Mouse (Mus musculus) heart, adult 18-20 months (tissue): Measurements from ENCODE around the gene Ntrk3. TPM values are rescaled to one million over a fixed set of nuclear protein-coding genes. Genes with fewer than 3 reads are reported as not detected.
A peak's percentile ranks its signal among the peaks of the same experiment; 100 is the strongest.

ENCODE experiments used
- DNase-seq, 2 experiments: peaks; one replicate each; pipeline ENCODE4 v3.0.0; 2021 to 2022; ENCODE audit warnings: mixed read lengths in 1 of 2
- total RNA-seq, 2 experiments: library from RNA; stranded (reverse); gene quantifications; 2 replicates each; pipeline ENCODE4 v1.2.3; 2021

Ntrk3 gene
- total RNA-seq, 2 experiments from 2014 or later, result 0.97 to 3.9 TPM

DNA sequence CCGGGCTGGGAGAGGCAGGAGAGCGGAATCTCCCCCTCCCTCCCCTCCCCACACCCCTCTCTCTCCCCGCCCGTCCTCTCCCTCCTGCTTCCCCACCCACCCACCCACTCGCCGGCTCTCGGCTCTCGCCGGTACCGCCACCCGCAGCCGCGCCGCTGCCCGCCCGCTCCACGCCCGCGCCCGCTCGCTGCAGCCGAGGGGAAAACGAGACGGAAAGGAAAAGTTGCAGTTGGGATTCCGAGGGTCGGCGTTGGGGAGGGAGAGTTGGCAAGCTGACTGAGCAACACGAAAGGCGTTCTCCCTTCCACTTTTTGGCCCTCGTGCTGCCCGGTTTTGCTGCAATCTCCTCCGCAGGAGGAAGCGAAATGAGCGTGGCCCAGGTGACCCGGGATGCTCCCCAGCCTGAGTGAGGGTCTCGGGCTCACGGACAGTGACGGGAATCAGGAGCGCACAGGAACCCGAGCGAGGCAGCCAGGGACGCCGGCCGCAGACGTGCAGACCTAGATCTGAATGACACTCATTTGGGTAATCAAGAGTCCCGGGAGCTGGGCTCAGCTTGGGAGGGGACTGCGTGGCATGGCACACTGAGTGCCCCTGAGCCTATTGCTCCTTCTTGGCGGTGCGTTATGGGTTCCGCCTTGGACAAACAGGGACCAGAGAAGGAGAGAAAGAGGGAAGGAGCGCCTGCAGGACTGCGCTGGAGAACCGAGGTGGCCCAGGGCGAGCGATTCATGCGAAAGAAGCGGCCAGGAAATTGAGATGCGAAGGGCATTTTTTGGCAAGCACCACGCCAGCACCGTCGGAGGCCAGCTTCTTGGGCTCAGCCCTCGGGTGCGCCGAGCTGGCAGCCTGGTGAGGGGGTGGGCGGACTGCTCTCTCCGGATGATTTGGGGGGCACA lies 159.1 kb downstream of the Ntrk3 start:
- no peak for DNase-seq

DNA sequence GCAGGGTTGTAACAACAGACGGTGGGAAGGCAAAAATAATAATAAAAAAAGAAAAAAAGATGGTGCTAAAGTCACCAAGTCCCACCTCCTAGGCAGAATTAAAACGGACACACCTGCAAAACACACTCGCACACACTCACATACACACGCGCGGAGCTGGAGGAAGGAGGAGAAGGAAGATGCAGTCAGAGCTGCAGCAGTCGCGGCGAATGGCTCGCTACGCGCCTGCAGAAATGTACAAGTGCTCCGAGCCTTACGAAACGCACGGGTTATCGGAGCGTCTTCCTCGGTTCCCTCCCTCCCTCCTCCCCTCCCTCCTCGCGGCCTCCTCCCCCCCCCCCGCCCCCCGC lies 159.7 kb downstream of the Ntrk3 start:
- DNase-seq, result peak in 1 of 2 experiments; percentile 18

DNA sequence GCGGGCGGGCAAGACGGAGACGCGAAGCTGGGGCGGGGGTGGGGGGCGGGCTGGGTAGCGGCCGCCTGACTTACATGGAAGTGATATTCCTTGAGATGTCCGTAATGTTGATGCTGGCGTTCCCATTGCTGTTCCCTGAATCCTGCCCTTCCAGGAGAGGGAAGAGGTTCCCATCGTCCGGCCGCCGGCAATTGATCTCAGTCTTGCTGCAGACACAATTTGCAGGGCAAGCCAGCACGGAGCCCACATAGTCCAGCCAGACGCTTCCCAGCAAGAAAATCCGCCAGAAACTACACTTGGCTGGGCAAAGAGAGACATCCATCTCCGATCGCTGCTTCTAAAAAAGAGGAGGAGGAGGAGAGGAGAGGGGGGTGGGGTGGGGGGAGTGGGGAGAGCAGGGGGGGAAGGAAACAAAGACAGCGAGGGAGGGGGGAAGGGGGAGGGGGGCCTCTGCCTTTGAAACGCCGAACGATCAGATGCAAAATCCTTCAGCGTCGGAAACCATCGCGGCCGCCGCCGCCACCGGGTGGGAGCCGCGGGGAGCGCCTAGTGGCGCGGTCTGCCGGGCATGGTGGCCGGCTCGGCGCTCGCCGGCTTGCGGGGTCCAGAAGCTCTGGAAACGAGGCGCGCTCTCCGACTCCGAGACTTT lies 160.2 kb downstream of the Ntrk3 start:
- no peak for DNase-seq

DNA sequence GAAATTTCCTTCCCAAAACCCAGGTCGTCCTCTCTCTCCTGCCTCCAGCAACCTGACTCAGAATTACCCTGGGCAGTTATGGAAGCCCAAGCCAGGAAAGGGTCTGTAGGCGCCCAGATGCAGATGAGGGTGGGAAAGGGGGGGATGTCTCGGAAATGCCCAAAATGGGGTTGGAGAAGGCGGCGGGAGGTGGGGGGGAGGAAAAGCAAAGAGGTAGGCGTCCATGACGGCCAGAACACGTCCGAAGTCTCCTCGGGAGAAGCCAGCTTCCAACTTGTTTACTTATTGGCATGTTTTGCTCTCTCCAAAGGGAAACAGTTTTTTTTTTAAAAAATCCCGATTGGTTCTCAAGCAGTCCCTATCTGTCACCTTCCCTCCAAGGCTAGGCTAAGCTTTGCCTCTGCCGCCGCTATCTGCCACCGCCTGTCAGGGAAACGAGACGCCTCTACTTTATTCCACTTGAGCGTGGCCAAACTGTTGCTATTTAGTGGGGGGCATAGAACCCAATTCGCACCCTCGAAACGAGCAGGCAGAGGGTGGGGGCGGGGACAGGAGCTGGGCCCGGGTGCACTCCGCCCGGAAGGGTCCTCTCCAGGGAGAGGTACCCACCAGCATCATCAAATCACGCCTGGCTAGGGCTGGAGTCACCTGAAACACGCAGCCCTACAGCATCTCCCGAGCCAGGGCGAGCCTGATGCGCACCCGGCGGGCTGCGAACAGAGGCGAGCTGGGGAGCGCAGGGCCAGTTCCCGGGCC lies 160.9 kb downstream of the Ntrk3 start:
- DNase-seq, result peak in 1 of 2 experiments; percentile 38

DNA sequence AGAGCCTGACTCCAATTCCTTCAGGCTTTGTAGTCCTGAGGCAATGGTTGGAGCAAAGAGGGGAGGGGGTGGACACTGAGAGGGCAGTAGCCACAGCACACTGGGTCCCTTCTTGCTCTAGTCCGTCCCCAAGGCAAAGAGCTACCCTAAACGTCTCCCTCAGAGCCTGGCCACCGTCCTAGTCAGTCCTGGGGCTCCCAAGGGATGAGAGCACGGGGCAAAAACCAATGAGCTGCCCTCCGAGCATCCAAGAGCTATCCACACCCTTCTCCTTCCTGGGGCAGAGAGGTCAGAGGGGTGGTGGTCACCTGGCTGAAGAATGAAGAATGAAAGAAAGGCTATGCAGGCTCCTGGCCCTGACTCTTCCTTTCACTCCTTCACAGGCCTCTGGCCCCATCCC lies 161.6 kb downstream of the Ntrk3 start:
- no peak for DNase-seq

DNA sequence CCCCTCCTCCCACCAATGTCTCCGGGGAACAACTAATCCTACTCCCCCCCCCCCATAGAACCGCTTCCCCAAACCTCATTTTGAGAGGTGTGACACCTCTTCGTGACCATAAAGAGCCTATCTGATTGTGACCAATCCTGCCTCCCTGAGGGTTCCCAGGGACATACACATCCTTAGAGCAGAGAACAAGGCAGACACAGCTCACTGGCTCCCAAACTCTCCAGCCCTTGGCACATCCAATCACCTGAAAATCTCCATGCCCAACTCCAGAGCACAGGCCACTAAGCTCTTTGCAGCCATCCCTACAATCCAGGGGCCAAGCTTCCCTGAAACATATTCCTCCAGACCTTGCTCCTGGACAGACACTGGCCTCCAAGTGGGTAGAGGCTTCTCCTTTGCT lies 162.3 kb downstream of the Ntrk3 start:
- no peak for DNase-seq

DNA sequence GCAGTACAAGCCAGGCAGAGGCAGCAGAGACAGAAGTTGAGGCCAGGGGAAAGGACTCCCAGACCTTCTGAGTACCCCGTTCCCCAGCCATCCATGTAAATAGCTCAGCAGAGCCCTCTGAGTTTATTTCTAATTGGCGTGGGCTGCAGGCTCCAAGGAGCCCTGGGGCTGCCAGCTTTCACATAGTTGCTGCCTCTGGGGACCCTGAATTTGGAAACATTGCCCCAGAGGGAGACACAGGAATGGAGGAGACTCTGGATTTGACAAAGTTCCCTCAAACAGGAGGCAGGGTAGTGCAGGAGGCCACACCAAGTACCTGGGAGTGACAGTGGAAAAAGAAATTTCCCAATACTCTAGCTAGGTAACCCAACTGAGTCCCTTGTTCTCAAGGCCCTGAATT lies 166.6 kb downstream of the Ntrk3 start:
- DNase-seq, result no peak

DNA sequence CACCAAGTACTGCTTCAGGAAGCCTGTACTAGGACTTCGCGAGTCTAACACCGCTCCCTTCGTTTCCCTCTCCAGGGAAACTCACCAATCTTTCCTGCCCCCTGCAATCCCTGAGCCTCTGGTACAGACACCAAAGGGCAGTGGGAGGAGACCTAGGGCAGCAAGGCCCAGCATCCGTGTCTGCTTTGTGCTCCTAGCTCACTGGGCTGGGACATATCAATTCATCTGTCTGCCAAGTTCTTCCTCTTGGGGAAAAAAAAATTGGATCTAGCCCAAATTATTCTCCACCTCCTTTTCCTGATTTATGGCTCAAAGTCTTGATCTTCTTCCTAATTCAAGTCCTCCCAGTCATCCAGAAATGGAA lies 168.6 kb downstream of the Ntrk3 start:
- no peak for DNase-seq

DNA sequence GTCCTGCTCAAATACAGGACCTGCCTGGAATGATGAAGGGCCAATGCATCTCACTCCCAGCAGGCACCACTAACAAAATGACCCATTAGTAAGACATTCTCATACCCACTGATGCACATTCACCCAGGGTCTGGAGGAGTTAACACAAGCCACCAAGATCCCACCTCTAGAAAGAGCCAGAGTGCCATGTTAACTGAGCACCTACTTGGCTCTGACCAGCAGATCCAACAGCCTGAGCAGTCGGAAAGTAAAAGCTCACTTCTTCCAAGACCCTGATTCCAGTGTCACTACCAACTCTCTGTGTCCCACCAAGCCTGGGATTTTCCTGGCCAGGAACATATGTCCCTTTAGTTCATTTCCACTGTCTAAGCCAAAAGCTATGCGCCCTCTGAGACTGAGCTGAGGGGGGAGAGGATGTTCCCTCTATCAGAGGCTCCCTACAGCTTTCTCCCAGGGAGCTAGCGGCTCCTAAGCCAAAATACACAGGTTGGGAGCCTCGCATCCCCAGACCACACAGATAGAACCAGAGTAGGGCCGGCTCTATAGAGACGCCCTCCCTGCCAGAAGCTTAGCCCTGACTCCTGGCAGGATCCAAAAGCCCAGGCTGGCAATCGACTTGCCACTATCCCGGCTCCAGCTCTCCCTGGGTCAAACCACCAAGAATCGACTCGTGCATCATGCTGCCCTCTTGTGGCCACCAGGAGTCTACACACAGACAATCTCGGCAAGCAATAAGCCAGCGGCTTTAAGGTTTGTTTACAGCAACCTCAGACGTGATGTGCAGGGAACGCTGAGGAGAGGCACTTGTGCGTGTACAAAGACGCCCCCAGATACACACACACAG lies 169.2 kb downstream of the Ntrk3 start:
- peak; percentile 46 to 74 for DNase-seq

DNA sequence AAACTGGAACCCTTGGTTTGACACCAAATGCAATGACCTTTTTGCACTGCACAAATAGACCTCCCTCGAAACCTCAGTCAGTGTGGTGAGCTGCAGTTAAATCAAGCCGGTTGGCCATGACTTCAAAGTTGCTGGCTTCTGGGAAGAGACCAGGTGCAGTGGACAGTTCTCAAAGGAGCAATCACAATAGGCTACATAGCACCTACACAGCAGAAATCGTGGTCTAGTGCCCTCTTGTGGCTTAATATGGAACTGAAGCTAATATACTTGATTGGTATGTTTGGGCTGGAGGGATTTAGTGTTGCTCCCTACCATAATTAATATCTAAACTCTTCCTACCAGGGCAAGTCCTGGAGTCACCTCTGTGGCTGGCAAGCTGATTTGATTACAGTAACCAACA lies 171.2 kb downstream of the Ntrk3 start:
- peak in 1 of 2 experiments; percentile 52 for DNase-seq

DNA sequence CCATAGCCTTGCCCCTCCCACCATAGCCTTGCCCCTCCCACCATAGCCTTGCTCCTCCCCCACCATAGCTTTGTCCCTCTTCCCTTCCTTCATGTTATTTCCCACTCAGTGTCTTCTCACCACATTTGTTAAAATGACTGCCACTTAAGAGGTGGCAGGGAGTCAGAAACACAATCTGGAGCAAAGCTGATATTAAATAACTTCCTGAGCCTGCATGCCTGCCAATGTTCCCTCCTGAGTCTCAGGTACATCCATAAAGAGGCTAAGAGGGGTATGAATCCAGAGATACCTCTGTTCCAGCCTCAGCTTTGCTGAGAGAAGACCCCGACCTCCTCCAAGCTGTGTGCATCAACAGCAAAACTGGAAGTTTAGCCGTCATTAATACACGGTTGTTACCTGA lies 172.4 kb downstream of the Ntrk3 start:
- no peak for DNase-seq

DNA sequence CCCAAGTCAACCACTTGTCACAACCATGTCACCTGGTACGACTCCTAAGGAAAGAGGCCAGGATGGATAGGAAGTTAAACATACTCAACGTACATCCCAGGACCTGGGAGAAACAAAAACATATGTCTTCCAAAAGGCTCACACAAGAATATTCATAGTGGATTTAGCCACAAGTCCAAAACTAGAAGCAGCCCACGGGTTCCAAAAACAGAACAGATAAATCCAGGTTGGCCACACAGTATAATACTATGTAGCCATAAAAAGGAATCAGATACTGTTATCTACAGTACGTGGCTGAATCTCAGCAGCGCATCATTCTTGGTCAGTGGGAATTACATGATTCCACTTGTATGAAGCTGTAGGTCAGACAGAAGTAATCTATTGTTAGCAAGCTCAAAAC lies 179.3 kb downstream of the Ntrk3 start:
- no peak for DNase-seq

DNA sequence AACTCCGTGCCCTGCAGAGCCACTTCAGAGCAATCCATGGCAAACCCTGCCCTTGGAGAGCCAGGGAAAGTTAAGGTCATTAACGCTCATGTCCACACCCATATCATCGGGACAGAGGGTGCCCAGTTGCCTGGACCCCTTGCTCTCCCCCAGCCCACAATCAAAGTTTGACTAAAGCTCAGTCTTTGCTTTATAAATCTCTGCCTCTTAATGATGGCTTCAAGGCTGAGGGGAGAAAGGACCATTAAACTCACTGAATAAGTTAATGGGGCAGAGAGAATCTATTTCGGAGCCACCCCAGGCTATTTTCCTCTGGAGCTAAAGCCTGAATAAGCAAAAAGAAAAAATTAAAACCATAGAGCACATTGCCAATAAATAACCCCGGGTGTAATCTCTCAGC lies 182.3 kb downstream of the Ntrk3 start:
- DNase-seq, result no peak

DNA sequence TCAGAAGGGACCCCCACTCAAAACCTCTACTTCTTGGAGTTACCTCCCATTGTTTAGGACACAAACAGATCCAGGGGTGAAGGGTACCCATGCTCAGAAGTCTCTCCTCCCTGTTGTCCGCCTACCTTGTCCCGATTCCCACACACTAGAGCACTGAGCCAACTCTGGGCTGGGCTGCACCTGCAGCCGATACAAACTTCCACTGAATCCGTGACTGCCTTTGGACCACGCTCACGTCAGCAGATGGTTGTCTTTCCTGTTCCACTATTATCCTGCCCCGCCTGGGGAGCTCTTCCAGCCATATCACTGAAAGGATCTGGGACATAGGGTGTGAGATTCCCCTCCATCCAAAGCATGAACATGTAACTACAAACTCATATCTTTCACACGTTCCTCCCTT lies 188.4 kb downstream of the Ntrk3 start:
- DNase-seq, result no peak

DNA sequence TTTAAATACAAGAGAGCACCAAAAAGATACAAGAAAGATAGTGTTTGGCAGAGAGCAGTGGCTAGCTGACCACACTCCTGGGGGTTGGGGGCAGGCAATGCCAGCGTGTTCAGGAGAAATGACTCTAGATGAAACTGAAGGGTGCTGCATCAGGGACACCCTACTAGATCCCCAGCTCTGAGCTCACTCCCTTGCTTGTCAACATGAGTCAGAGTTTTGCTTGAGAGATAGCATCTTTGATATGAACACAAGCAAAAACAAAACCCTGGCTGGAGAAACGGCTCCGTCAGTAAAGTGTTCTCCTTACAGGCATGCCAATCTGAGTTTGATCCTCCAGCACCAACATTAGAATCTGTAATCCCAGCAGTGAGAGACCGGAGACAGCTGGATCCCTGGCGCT lies 189.1 kb downstream of the Ntrk3 start:
- DNase-seq, result no peak

DNA sequence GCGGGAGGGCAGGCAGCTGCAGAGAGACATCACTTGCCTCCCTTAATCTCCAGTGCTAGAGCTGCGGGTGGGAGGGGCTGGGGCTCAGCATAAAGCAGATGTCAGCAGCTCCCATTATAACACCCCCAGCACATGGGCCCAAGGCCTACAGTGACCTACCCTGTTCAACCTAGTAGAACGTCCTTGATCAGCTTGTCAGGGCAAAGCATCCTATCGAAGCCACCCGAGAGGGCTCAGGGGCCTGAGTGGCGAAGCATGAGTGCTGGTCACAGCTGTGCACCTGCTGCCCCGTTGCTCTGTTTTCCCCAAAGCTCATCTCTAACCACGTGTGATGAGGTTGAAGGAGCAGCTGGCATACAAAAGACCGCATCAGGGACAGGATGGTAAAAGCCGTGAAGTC lies 191.3 kb downstream of the Ntrk3 start:
- DNase-seq, result no peak

DNA sequence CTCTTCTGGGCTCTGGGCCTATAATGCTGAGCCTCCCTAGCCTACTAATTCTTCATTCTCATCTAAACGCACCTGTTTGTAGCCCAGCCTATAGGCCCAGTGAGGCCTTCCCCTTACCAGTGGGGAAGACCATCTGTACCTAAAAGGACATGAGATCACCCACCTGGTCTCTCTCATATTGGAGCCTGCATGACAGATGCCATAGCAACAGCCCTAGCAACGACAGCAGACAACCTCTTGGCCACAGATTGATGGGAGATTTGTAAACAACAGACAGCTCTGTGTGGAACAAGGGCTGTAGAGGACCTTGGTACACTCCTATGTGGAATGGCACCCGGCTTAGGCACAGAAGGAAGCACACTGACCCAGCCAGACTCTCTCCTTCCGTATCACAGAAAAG lies 195.3 kb downstream of the Ntrk3 start:
- DNase-seq, result no peak

DNA sequence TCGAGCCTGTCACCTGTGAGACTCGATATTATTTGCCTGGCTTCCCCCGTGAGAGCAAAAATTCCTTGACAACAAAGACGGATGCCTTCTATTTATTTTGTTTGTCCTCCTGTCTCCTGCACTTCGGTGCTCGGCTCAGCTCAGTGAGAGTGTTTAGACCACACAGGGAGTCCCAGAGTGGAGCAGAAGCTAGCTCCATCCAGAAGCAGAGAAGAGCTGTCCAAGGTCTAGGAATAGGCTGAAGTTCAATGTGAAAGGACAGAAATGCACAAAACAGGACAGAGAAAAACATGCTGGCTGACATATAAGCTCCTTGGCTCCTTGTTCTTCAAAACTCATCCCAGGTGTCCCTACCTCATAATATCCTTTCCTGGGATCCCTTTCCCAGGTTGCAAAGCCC lies 207.5 kb downstream of the Ntrk3 start:
- DNase-seq, result no peak

DNA sequence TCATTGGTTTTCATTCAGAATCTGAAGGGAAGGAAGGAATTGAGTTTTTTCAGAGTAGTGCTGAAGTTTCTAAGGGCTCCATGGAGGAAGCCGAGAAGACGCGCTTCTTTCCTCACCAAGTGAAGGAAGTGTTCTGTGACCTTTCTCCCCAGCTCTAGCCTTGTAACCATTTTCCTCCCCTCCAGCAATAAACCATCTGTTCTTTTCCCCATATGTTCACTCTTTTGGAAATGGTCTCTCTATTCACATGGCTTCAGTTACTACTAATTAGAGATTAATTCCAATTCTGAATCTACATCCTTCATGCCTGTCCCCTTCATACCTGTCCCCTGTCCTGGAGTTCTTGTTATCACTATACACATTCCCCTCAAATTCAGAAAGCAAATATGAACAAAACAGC lies 209.8 kb downstream of the Ntrk3 start:
- no peak for DNase-seq

DNA sequence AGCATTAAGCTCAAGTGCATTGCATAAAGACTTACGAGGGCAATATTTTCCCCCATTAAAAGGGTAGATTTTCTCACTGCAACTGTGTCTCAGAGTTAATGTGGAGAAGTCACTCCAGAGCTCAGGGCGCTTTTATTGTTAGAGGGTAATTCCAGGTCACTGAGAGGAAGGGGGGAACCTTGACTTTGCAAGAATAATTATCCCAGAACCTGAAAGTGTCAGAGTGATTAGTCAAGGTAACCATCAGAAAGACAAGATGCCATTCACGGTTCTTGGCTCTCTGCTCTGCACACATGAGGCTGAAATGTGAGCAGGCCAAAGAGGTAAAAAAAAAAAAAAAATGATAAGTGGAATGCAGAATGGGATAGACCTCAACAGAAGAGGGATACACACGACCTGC lies 210.2 kb downstream of the Ntrk3 start:
- no peak for DNase-seq

DNA sequence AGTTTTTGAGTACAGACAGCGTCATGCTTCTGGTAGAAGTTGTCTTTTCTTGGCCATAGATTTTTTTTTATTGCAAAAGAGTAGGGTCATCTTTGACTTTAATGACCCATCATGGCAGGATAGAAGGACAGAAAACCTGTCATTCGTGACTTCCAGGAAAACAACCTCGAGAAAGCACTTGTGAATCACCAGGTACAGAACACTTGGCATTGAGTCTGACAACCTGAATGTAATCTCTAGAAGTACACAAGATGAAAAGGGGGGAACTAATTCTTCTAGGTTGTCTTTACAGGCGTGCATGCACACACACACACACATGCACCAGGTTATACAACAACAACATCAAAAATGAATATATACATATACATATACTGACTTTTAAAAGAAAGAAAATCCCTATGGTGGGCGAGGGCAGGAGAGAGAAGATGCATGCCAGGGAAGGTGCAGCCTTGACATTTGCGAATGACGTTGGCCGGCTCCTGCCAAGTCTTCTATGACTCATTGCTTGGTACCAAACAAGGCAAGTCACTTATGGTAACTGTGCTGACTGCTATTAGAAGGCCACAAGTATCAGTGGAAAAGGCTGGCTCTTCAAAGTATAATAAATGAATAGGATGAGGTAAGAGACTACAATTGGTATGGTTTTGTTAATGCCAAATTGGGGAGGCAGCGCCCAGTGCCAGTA lies 217.4 kb downstream of the Ntrk3 start:
- peak; percentile 13 to 39 for DNase-seq

DNA sequence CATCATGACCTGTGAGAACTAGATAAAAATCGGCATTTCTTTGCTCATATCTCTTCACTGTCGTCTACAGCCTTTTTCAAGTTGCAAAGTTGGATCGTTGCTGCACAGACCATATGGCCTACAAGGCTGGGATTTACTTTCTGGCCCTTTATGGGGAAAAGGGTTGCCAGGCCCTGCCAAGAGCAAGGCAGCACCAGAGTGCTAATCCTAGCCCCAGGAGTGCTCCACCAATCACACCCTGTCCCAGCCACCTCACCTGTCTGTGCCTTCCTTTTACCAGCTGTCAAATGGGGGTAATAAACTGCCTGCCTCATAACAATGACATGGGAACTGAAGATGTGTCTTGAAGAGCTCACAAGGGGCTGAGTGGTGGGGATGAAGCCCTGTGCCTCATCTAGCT lies 218.1 kb downstream of the Ntrk3 start:
- no peak for DNase-seq
